In genomic region chr8:69903063-69903542, GRCm38 (mm10) we compare ENCODE assay signal across 8 mouse cellular contexts. TPM values are rescaled to one million over a fixed set of nuclear protein-coding genes. Genes with fewer than 3 reads are reported as not detected.
DNase-seq lines count a peak whose midpoint lies in the region; ATAC-seq lines count a peak whose summit lies in the region.

No protein-coding gene starts in this region.

- peak; percentile 66 for ATAC-seq in inflammation-experienced regulatory T-cells, adult 6 months
- ATAC-seq in megakaryocyte-erythroid progenitor cell, adult 5-6 weeks (replicated peaks; ENCODE audit: low FRiP score, low TSS enrichment, poor library complexity, severe bottlenecking) = peak; percentile 62

- DNase-seq in adrenal gland, adult (ENCODE audit: inconsistent age in 2 of 2, low spot score in 1 of 2) = peak; percentile 99 to 100
- DNase-seq in embryo, embryonic 10.5 days (ENCODE audit: low spot score) = peak; percentile 100
- peak; percentile 99 for DNase-seq in gastrocnemius, postnatal 14 days
- peak; percentile 99 for DNase-seq in left cerebral cortex, postnatal 10 days (ENCODE audit: extremely low spot score in 1 of 2, low spot score in 2 of 2)
- DNase-seq in right cerebral cortex, postnatal 25 days = peak; percentile 99
- DNase-seq in yolk sac, embryonic 10.5 days (ENCODE audit: low spot score) = peak; percentile 99

- intact Hi-C loops in gastrocnemius, postnatal 14 days (cut with DNase I; ENCODE audit: low total_unique reads) = no loop called here
- intact Hi-C loops in left cerebral cortex, postnatal 10 days (cut with DNase I) = no loop called here

RNA-seq across cellular contexts. Expression of gene Yjefn3, which starts 0.6 kb away (rescaled TPM):
- 10 to 100 TPM in 1 of 2 experiments, 1 to 10 TPM in 1; 7.8 to 10.2 TPM for total RNA-seq in gastrocnemius, postnatal 14 days (2021)
- 1 to 10 TPM in 1 of 3 experiments, under 1 TPM in 1, not detected in 1; 0.56 to 1.1 TPM for polyA plus RNA-seq in inflammation-experienced regulatory T-cells, adult 6 months (2017; shearing (Covaris generic))
- total RNA-seq in left cerebral cortex, postnatal 10 days (2021) = 10 to 100 TPM; 16.9 to 17.5 TPM
- total RNA-seq in megakaryocyte-erythroid progenitor cell, adult 5-6 weeks (2014; fragmentation: Nextera tagmentation) = not detected in 2 replicates
- total RNA-seq in megakaryocyte-erythroid progenitor cell, adult 5-6 weeks (2017) = not detected in 2 replicates

RNA-seq across cellular contexts. Expression of gene Ndufa13, which starts 0.7 kb away (rescaled TPM):
- 100 to 1,000 TPM; 265 to 294 TPM for total RNA-seq in gastrocnemius, postnatal 14 days (2021)
- 100 to 1,000 TPM; 194 to 284 (median 245) TPM for polyA plus RNA-seq in inflammation-experienced regulatory T-cells, adult 6 months (2017; shearing (Covaris generic))
- 100 to 1,000 TPM; 111 to 119 TPM for total RNA-seq in left cerebral cortex, postnatal 10 days (2021)
- 110 and 122 TPM in 2 replicates for total RNA-seq in megakaryocyte-erythroid progenitor cell, adult 5-6 weeks (2014; fragmentation: Nextera tagmentation)
- total RNA-seq in megakaryocyte-erythroid progenitor cell, adult 5-6 weeks (2017) = 91.6 and 99.6 TPM in 2 replicates

RNA-seq across cellular contexts. Expression of gene Tssk6, which starts 1.1 kb away (rescaled TPM):
- under 1 TPM in 1 of 2 experiments, not detected in 1; 0.31 TPM for total RNA-seq in gastrocnemius, postnatal 14 days (2021)
- 1 to 10 TPM in 1 of 3 experiments, under 1 TPM in 1, not detected in 1; 0.35 to 1.2 TPM for polyA plus RNA-seq in inflammation-experienced regulatory T-cells, adult 6 months (2017; shearing (Covaris generic))
- under 1 TPM; 0.26 to 0.53 TPM for total RNA-seq in left cerebral cortex, postnatal 10 days (2021)
- total RNA-seq in megakaryocyte-erythroid progenitor cell, adult 5-6 weeks (2014; fragmentation: Nextera tagmentation) = 1.4 TPM in 1 of 2 replicates, not detected in the other
- total RNA-seq in megakaryocyte-erythroid progenitor cell, adult 5-6 weeks (2017) = 0.15 TPM in 1 of 2 replicates, not detected in the other

RNA-seq across cellular contexts. Expression of gene Cilp2, which starts 15.6 kb away (rescaled TPM):
- 10 to 100 TPM; 26.6 to 27.8 TPM for total RNA-seq in gastrocnemius, postnatal 14 days (2021)
- not detected for polyA plus RNA-seq in inflammation-experienced regulatory T-cells, adult 6 months (2017; shearing (Covaris generic))
- 1 to 10 TPM; 2.5 to 2.6 TPM for total RNA-seq in left cerebral cortex, postnatal 10 days (2021)
- not detected in 2 replicates for total RNA-seq in megakaryocyte-erythroid progenitor cell, adult 5-6 weeks (2014; fragmentation: Nextera tagmentation)
- total RNA-seq in megakaryocyte-erythroid progenitor cell, adult 5-6 weeks (2017) = not detected in 2 replicates

Comparison
In these comparisons a context has a peak if more than half of its experiments do, and no peak if none do; other contexts are left out.
1. Peak in every context shown above with its lines: DNase-seq and ATAC-seq.
2. RNA of gene Yjefn3, which starts 0.6 kb away (total RNA-seq): 16.9 to 17.5 TPM in left cerebral cortex, postnatal 10 days and 7.8 to 10.2 TPM in gastrocnemius, postnatal 14 days; not detected in megakaryocyte-erythroid progenitor cell, adult 5-6 weeks; every median in the first group is over 4 times any median in the second.